Mouse (Mus musculus): ENCODE results near the gene Cit. TPM values are rescaled to one million over a fixed set of nuclear protein-coding genes. Genes with fewer than 3 reads are reported as not detected.
A peak's percentile ranks its signal among the peaks of the same experiment; 100 is the strongest.

Gene Cit
- total and polyA plus RNA-seq, 3 experiments = 3.9 to 8.7 (median 5.2) TPM

DNA sequence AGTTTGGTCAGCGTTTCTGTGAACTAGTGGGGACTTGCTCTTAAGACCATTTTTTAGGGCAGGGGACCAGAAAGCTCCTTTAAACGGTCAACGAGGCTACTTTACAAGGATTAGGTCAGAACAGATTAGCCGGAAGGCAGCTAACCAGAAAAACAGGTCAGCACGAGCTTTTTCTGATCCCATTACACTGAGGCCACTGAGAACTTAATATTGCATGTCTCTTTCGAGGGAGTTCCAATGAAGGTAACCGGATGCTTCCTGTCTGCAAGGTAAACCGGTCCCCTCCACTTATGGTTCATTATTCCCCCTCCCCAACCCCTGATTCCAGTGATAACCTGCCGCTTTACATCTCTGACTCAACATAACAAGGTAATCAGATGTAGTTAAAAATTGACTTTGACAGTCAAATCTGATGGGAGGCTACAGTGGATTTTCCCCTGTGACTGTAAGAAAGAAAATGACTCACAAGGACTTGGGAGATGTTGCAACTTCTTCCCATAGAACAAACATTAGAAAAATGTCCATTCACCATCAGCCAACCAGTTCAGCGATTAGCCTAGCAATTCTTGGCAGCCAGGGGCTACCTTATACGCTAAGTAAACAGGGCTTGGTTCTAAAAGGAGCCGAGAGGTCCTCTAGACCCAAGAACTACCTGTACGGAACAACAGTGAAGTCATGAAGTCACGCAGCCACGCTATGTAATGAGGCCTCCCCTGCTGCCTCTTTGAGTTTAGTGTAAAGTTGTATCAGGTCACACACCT, 164.2 kb downstream of the Cit start:
- DNase-seq = no peak

DNA sequence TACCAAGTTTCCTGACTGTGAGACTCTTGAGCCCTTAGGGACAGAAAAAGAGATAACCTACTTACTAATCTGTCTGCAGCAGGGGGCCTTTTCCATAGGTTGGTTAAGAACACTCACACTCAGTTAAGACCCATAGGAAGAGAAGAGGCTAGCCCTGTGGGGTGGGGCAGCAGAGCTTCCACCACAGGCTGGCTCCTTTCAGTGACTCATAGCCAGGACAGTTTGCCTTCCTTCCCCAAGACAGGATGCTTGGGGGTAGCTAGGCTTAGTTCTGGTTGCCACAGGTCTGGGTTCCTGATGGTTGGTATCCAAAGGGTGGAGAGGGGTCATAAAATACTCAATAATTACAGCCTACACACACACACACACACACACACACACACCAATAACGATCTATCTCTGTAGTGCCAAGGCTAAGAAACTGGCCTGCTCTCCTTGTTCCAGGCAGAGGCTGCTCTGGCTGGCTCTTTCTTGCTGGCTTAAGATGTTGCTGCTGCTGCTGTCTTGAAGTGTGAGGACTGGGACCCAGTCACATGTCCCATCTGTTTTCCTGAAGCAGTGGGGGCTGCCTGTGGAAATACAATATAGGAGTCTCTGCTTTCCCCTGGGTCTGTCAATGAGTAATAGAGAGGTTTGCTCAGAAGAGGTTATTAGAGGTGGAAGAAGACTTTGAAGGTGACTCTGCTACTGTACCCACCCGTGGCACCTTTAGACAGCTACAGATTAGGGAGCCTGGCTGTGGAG, 165.0 kb downstream of the Cit start:
- no peak for DNase-seq

DNA sequence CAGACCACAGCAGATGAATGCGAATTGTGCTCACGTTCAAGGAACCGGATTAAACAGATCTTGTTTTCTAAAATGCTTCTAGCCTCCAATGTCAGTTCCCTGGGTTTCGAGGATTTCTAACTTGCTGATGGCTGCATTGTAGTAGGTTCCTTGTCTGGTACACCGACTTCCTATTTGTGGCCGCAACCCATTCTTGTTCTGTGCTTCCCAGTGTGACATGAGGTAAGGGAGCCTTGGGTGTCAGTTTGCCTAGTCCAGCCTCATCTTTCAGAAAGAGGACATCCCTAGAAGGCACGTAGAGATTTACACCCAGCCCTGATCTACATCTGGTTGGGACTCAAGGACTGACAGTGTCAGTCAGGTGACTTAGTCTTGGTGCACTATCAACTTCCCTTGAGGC, 166.6 kb downstream of the Cit start:
- DNase-seq = no peak

DNA sequence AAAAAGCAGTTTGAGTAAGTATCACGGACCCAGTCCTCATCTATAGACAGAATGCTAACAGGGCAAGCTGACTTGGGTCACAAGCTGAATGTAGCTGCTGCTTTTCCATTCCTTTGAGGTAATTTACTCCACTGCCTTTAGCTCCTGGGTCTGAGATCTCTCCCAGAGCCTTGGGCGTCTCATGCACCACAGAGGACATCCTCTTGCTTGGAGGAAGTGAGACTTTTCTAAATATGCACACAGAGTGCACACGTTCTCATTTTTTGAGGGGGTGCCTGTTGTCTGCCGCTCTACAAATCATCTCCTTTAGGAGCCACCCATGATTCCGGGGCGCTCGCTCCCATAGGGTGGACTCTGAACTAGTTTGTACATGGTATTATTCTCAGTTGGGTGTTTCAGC, 167.4 kb downstream of the Cit start:
- DNase-seq = no peak

DNA sequence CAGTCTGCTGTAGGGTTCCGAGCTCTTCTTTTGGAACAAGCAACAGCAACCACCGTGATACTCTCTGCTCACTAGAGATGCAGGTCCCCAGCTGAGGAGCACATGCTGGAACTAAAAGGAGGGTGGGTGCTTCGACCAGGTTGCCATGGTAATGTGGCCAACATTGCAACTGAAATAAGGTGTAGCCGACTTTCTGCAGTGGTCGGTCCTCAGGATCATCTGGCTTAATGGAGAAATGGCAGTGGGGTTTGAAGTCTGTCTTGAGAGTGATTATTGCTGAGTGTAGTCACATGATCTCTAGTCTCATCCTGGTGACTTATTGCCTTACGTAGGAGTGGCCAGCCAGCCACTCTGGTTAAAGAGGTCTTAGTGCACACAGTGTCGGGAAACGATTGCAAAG, 168.7 kb downstream of the Cit start:
- DNase-seq = no peak

- DNase-seq = no peak
These were observed 169.2 kb downstream of the Cit start for GRCm38 (mm10) chr5:116014237-116014636.

- no peak for DNase-seq
These were observed 171.5 kb downstream of the Cit start for GRCm38 (mm10) chr5:116016542-116016941.

GRCm38 (mm10) chr5:116017391-116017790, 172.3 kb downstream of the Cit start:
- DNase-seq = no peak

DNA sequence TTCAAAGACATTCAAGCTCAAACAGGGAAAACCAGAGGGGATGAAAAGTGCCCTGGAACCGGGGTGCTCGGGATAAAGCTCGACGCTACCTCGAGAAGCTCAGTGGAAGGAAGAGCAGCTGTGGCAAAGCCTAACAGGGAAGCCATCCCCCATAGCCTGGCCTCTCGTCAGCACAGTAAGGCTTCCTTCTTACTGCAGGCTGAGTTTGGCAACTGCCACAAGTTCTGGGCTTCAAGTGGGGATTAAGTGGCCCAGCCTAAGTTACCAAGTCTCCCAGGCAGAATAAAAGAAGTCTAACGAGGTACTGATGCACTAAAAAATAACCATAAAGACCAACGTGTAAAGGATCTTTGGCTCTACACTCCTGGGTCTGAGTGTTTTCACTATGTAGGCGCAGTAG, 173.1 kb downstream of the Cit start:
- DNase-seq = no peak

DNA sequence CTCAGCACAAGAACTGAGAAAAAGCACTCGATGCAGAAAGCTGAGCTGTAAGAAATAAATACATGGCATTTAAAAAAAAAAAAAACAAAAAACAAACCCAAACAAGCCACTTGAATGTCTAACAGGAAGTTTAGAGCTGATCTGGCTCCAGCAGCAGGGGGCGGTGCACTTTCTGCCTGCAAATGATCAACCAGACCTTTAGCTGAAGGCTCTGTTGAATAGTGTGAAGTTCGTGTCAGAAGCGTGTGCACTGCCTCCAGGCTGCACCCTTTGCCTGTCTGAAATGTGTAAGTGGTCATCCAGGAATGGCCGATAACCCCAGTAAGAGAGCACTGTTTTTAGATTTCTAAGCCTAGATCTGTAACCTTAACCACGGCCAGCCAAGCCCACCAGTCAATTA, 173.7 kb downstream of the Cit start:
- DNase-seq = no peak

DNA sequence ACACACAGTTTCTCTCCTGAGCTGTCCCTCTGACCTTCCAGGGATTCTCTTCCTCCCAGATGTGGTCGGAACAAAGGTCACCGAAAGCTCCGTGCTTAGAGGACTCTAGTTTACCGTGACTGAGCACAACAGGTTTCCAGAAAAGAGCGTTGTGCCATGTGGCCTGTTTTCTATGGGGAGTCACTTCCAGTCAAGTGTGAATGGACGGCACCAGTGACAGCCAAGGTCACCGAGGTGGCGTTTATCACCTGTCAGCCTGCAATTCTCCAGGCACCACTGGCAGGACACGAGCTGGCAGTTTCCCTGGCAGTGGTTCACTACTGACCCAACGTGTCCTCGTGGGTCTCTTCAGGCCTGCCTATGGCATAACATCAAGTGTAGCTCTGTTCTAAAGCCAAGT, 174.3 kb downstream of the Cit start:
- peak; percentile 45 for DNase-seq

GRCm38 (mm10) chr5:116021552-116021951, 176.5 kb downstream of the Cit start:
- DNase-seq = no peak

DNA sequence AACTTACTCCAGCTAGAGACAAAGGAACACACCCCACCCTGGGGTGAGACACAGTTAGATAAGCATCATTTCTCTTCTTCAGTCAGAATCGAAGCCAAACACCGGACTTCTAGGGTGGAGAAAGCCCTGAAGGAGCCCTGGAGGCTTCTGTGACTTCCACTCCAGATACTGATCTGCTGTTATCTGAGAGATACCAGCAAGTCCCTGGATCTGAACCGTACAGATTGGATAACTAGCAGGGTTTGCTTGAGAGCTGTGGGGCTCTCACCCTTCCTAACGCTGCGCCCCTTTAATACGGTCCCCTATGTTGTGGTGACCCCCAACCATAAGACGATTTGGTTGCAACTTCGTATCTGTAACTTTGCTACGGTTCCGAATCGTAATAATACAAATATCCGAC, 177.1 kb downstream of the Cit start:
- no peak for DNase-seq

- DNase-seq = no peak
These were observed 177.7 kb downstream of the Cit start for GRCm38 (mm10) chr5:116022658-116023200.

DNA sequence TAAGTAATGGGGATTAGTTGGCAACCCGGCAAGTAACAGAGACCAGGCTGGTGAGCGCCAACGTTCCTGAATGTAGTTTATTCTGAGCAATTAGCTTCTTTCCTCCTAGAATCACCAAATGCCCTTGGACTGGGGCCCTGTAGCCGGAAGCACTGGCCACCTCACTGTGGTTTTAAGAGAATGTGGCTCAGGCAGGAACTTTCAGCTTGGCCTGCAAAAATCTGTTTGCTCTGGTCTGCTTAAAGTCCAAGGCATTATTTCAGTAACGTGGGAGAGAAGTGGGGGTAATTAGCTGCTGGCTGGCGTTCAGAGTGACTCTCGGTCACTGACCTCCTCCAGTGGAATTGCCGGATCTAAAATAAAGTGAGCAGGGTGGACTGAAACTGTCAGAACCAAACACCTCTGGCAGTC, 178.2 kb downstream of the Cit start:
- peak; percentile 67 for DNase-seq

- DNase-seq = no peak
These were observed 178.8 kb downstream of the Cit start for GRCm38 (mm10) chr5:116023821-116024284.

GRCm38 (mm10) chr5:116024327-116024739, 179.3 kb downstream of the Cit start, which contains the start of gene Prkab1:
Gene Prkab1 (minus strand): TSS chr5:116024508.
- peak; percentile 95 for DNase-seq

DNA sequence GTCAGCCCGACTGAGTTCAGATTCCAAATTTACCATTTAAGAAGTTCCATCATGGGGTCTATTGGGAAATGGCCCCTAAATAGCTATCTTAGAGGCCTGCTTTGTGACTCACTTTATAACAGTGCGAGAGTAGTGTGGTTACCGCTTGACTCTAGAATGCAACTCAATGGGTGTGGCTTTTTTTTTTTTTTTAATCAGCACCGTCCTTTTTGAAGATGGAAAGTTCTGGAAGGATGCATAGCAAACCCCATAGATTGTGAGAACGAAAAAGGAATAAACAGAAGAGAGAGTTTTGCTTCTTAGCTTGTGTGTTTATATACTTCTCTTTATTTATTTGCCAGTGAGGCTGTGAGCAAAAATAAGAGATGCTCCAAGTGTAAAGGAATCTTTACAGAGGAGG, 181.0 kb downstream of the Cit start:
- DNase-seq = no peak

DNA sequence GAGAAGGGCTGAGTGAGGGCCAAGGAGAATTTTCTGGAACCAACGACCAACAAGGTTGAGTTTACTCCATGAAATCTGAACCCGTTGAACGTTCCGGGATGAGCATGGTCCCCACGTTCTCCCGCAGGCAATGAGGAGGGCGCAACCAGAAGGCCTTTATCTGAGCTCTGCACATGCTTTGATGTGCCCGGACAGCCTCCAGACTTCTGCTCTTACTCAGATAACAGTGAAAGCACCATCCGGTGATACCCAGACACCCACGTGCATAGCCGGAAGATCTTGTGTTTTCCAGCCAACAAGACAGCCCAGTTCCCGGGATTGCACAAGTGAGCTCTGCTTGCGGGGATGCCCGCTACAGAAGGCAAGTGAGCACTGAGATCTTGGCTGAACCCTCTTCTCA, 181.5 kb downstream of the Cit start:
- no peak for DNase-seq

GRCm38 (mm10) chr5:116029071-116029470, 184.0 kb downstream of the Cit start:
- DNase-seq = no peak

DNA sequence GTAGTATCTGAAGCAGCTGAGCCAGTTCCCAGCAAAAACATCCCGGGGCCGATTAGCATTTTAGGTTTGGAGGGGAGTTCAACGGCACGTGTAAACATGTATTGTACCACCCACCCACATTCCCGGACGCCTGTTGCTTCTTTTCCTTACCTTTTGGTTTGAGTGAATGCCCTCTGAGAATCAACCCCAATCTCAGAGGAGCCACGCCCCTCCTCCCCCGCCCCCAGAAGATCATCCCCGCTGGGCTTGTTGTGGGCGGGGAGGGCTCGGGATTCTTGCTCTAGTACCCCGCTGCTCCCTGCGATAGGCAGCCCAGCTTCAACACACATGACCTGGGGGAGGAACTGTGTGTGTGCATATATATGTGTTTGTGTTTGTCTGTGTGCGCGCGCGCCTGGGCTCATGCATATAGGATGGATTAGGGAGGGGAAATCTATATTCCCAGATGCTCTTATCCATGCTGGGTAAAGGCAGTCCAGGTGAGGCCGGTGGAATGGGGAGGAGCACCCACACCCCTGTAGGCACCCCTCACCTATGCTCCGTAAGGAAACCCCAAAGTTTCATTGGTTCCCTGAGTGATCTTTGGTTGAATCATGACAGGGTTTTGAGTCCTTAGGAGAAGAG, 185.6 kb downstream of the Cit start:
- no peak for DNase-seq

GRCm38 (mm10) chr5:116031190-116031577, 186.1 kb downstream of the Cit start:
- peak; percentile 71 for DNase-seq

DNA sequence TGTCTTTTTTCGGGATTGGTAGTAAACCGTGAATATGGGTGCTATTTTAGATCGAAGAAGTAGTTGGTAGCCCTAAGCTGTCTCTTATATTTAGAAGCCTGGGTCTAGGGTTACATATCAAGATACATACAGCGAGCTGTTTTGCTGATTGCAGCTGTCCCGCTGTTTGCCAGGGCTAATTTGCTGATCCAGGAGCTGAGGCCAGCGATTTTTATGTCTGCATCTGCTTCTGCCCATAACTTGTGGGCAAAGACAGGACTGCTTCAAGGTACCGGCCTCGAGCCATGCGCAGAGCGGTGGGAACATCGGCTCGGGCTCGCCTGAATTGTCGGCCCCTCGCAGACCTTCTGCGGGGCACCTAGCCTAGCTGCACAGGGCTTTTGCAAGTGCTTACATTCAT, 191.4 kb downstream of the Cit start:
- DNase-seq = no peak
